Mouse (Mus musculus) mouse trophoblast stem cell (cell line): Measurements from ENCODE around the gene Odc1.

Experiments
- in situ Hi-C, 2 experiments: fragments of 300-500 bp; cut with MseI, MboI; formaldehyde crosslinking; loops; 2 replicates in 1 of 2; 3 replicates in 1 of 2; pipeline ENCODE4 v1.15.1; 2025

Gene Odc1

DNA sequence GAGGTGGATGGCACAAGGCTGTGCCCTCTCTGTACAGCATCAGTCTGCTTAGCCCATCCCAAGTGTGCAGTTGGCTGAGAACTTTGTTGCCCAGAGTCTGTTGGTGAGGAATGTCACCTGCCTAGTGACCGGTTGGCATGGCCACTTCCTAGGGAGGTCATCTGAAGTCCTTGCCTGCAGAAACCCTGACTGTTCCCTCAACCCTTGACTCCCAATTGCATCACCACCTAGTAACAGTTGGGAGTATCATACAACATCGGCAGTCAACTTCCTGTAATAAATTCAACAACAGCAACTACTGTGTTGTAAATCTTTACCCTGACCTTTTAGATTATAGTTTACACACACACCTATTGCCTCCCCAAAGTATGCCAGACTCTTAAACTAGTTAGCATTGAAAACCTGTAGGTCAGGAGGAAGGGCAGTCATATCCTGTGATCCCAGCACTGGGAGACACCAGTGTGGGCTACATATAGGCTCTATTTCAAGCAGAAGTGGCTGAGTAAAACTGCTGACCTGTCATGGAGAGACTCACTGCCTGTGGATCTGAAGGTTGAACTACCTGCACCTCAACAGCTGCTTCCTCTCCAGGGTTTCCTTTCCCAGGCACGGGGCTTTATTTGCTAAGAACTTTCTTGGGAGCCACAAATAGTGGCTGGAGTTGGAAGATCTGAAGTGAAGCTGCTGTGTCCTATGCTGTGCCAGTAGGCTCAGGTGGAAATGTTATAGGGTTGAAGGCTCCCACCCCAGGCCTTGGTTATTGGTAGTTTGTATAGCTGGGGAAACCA, 6.8 kb downstream of the Odc1 start:
- in situ Hi-C loops, result loop anchor here in 1 of 2 experiments (10.0 kb wide), 1 partner anchor 243 kb away; no protein-coding TSS in a partner anchor

DNA sequence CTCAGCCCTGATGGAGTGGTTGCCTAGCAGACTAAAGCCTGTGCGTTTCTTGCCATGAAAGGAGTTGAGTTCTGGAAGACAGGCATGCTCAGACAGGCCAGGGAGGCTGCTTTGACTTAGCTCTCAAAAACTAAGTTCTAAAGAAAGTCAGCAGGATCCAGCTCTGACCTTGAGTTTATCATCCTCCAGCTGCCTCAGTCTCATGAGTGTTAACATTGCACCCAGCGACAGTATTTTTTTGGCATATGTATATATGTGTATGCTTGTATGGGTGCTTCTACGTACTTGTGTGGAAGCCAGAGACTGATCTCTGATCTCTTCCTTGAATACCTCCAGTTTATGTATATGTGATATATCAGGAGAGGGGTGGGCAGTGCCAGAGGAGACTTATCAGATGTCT, 7.8 kb downstream of the Odc1 start:
- in situ Hi-C loops, result loop anchor here in 1 of 2 experiments (10.0 kb wide), 1 partner anchor 242 kb away; no protein-coding TSS in a partner anchor

DNA sequence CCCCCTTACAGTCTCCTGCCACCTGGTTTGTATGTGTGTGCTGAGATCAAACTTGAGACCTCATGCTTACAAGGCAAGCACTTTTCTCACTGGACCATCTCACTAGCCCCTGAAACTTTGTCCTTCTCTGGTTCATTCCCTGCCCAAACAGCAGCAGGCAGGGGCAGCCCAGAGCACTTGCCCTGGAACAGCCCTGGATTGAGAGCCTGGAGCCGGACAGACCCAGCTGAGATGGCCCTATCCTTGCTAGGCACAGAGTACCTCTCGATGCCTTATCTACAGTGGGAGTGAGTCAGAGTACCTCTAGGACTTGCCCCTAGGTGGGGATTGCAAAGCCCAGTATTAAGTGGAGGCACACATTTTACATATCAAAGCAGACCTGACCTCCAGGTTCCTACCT, 8.4 kb downstream of the Odc1 start:
- in situ Hi-C loops, result loop anchor here in 1 of 2 experiments (10.0 kb wide), 1 partner anchor 242 kb away; no protein-coding TSS in a partner anchor

DNA sequence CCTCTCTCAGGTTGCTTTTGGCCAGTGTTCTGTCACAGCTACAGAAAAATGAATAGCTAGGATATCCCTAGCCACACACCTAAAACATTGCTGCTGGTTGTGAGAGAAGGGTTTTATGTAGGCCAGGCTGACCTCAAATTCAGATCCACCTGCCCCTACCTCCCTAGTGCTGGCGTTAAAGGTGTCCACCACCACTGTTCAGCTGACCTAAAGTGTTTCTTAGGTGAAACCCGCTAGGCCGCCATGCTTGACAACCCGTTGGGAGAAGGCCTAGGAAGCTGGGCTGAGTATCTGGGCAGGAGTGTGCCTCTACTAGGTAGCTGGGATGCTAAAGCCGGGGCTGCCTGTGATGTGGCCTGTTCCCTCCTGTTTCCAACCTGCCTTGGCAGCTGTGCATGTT, 9.0 kb downstream of the Odc1 start:
- in situ Hi-C loops, result loop anchor here in 1 of 2 experiments (10.0 kb wide), 1 partner anchor 241 kb away; no protein-coding TSS in a partner anchor

DNA sequence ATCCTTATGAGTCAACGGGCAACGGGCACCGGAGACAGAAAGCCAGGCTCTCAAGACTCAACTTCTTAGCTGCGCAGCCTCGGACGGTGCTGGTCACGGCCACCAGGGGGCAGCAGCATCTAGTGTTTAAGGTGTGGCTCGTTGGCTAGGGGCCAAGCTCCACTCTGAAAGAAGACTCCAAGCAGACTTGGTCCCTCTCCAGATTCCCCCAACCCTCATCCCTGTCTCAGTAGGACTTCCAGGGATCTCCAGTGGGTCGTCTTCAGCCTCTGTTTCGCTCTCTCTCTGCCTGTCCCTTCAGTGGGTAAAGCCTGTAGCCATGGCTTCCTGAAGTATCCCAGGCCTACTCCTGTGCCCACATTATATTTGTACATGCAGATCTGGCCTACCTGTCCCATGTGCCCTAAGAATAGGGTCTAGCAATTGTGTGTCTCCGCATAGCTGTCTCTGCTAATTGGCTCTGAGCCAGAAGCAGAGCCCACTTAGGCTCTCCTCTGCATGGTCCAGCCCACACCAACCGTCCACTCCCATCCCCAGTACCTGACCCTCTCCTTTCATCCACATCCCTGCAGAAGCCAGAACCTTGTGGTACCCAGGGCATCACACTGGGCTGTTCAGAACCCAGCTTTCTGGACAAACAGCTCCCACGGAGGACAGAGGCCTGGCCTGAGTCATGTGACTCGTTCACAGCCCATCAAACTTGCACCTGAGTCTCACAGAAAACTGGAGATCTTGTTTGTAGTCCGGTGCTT, 9.8 kb downstream of the Odc1 start:
- in situ Hi-C loops, result loop anchor here in 1 of 2 experiments (10.0 kb wide), 1 partner anchor 240 kb away; no protein-coding TSS in a partner anchor

DNA sequence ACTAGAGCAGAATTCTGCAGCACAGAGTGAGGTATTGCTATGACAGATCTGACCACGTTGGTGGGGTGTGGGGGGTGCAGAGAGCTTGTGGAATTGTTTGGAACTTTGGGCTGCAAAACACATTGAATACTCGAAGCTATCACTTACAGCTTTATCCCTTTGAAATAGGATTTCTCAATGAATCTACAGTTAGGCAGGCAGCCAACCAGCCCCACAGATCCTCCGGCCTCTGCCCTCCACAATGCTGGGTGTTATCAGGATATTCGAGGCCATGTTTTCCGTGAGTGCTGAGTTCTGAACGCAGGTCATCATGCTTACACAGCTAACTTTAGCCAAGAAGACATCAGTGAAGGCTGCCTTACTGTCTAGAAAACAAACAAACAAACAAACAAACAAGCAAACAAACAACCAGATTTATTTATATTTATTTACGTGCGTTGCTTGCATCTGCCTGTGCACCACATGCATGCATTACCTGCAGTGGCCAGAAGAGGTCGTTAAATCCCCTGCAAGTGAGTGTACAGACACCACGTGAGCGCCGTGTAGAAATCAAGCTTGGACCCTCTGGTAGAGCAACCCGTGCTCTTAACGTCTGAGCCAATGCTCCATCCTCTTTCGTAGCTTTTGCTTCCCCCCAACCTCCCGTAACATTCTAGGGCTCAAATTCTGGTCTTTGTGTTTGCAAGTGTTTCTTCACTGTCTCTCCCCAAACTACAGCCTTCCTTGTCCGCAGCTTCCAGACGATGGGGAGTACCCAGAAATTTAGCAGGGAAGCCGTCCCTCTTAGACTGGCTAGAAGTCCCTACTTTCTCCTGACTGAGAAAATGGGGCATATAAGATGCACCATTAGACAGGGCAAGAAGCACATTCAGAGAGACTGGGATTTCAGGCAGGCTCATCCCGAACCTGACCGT, 12.1 kb downstream of the Odc1 start:
- in situ Hi-C loops, result loop anchor here (5.0 to 10.0 kb wide), 2 partner anchors 236 to 238 kb away; no protein-coding TSS in a partner anchor

DNA sequence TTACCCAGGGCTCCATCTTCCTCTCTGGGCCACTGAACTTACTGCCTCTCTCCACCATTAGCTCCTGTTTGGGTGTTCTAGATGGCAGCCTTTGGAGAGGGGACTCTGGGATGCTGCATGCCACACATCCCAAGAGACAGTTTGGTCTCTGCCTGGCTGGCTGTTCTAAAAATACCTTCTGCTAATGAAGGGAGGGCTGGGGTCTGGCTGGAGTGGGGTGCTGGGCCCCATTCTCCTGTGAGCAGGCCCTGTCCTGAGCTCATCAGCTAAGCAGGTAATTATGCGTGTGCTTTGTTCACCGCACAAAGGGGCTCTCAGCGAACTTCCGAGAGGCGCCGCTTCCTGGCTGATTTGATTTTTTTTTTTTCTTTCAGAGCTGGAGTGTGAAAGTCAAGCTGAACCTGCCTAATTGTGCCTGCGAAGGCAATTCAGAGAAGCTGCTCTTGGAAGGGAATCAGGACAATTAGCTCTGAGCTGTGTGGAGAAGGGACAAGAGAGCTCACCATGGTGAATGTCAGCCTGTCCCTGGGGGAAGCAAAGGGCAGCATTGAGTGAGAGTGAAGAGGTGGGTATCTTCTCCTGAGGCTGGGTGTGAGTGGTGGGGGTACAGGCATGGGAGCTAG, 12.9 kb downstream of the Odc1 start:
- in situ Hi-C loops, result loop anchor here (5.0 to 10.0 kb wide), 2 partner anchors 235 to 237 kb away; no protein-coding TSS in a partner anchor

DNA sequence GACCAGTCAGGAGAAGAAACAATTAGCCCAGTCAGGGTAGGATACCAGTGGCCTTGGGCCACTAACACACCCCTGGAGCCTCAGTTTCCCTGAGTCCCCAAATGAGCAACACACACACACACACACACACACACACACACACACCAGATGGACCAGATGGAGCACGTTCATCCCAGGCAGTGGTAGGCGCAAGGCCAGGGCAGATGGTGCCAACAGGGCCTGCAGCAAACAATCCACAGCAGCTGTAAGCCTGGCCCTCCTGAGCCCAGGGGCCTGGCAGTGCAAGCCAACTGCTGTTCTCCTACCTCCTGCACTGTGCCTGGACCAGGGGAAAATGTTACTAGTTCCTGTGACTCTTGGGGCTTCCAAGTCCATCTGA, 13.4 kb downstream of the Odc1 start:
- in situ Hi-C loops, result loop anchor here (5.0 to 10.0 kb wide), 2 partner anchors 234 to 237 kb away; no protein-coding TSS in a partner anchor

DNA sequence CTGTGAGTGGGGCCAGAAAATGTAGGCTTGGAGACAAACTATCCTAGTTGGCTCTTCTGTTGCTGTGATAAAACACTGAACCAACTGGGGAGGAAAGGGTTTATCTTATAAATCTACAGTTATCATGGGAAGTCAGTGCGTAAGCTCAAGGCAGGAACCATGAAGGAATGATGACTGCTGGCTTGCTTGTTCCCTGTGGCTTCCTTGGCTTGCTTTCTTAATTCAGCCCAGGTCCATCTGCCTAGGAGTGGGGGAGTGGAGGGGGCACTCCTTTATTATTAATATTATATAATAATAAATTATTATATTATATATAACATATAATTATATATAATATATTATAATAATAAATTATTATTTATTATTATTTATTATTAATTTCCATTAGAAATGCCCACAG, 17.8 kb downstream of the Odc1 start:
- in situ Hi-C loops, result no loop called here

DNA sequence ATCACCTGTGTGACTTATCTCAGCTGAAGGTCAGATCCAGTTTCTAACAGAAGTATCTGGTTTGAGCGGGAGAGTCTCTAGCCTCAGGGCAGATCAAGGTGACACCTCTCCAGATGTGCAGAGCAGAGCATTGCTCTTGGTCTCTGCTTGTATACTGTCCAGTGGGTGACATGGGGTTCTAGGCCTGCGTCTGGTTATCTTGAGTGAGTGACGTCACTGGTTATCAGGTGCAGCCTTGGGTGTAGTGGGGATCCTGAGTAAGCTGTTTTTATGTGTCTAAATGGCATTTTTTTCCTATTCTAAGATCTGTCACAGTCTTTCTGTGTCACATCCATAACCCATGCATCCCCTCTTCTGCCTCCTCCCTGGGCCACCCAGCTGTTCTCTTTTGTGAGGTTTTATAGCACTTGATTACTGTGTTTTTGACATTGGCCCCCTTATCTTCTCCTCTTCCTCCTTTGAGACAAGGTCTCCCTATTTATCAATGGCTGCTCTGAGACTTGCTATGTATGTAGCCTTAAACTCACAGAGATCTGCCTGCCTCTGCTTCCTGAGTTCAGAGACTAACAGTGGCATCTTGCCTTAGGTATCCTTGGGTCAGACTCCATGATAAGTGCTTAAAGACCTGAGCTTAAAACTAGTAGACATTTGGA, 20.9 kb downstream of the Odc1 start:
- in situ Hi-C loops, result no loop called here

DNA sequence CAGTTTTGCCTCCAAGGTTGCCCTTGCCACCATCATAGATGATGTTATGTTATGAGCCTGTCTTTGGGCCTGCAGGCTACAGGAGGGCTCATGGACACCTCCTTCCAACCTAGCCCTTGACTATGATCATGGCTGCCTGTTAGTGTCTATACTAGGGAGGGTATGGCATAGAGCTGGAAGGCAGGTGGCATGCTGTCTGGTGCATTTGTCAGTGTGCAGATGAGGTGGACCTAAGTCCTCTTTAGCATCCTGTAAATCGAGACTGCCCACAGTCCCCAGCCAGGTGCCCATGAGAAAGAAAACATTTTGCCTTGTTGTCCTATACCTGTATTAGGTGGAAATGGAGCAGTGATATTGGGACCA, 21.4 kb downstream of the Odc1 start:
- in situ Hi-C loops, result no loop called here

DNA sequence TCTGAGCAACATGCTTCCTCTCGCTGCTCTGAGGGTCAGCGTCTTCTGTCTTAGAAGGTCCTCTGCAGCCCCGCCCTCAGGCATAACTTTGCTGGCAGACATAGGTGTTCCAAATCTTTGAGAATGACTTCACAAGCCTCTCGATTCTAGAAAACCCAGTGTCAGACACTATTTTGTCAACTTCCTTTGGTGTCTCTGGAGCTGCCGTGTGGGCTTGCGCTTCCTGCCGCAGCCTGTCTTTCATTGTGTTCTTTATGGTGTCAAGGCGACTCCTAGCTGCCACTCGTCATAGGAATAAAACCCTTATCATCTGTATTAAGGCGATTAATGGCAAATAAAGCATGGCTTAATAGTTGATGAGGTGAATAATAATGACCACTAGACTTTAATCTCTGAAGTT, 24.0 kb downstream of the Odc1 start:
- in situ Hi-C loops, result no loop called here

DNA sequence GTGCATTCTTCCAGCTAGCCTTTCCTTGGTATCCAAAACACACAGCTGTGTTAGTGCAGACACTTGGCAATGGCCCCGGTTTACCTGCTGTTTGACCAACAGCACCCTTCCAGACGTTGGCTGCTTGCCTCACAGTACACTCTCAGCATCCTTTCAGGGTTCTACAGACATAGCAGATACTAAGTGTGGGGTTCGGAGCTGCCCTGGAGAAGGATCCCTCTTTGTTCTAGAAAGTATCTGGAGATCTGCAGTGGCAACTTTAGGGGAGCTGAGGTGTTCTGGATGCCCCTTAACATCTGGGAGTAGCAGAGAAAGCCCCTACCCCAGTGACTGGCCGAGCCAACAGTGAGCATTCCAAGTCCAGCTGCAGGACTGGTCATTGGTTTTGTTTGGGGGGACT, 30.0 kb downstream of the Odc1 start:
- in situ Hi-C loops, result no loop called here

DNA sequence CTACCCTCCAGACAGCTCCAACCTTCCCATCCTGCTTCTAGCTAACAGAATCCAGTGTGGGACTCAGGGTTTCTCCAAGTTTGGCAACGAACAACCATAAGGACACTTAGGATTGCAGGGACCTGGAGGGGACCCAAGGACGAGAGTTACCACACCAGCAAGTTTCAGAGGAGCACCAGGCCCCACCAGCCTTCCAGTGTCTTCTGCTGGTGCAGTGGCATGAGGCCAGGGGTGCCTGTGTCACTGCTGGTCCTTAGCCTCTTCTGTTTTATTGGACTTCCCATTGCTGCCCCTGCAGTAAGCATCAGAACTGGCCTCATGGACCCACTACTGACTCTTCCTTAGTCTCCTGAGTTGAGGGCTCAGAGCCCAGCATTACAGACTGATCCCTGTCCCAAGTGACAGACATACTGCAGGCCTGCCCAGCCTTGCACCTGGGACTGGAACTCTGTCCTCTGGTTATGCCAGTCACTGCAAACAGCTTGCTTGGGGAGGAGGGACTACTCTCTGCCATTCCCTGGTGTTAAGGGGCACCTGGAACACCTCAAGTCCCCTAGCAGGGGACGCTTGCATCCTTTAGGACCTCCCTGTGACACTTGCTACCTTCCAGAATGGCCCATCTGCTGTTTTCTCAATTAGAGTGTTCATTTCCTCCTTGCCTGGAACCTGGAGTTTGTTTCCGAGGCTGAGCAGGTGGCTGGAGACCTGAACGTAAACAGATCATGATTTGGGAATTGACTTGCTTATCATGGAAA, 30.7 kb downstream of the Odc1 start:
- in situ Hi-C loops, result no loop called here

DNA sequence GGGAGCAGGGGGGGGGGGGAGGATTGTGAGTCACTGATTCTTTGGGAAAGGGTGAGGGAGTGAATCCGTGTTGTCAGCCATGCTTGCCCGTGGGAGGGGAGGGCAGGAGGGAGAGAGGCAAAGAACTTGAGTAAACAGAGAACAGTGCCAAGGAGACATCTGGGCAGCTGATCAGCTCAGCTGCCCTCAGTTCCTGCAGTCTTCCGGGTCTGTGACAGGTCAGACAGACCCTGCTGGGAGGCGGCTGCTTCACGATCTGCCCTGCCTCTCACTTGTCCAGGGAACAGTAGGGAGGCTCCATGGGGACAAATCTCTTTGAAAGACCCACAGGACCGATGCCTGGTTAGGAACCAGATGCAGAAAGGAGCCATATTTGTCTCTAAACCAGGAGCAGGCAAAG, 31.4 kb downstream of the Odc1 start:
- in situ Hi-C loops, result no loop called here

DNA sequence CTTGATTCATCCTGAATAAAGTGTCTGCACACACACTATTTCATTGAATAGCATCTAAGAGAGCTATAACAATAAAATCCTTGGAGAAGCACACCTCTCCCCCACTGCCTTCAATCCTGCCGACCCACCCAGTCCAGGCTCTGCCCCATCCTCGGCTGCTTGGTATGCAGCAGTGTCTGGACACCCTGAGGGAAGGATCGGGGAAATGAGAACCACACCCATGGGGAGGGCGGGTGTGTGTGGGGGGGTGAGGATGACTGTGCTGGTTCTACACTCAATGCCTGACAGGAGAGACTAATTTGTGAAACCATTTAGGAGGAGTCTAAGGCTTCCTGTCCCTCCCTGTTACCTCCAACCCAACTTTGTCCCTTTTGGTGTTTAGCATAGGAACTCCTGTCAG, 34.0 kb downstream of the Odc1 start:
- in situ Hi-C loops, result no loop called here

DNA sequence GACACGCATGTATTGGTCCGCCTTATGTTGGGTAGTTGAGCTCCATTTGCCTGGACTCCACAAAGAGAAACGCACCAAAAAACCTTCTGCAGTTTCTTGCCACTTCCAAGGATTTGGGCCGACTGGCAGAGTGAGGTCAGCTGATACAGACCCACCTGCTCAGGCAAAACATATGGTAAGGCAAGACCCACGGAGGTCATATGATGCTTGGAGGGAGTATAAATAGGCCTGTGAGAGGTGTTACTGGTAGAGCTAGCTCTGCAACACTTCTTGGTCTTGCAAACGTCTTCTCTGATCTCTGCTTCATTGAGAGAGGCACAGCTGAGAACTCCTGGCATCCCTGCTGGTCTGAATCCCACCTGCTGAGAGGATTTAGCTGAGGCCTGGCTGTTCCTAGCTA, 36.4 kb downstream of the Odc1 start:
- in situ Hi-C loops, result no loop called here

DNA sequence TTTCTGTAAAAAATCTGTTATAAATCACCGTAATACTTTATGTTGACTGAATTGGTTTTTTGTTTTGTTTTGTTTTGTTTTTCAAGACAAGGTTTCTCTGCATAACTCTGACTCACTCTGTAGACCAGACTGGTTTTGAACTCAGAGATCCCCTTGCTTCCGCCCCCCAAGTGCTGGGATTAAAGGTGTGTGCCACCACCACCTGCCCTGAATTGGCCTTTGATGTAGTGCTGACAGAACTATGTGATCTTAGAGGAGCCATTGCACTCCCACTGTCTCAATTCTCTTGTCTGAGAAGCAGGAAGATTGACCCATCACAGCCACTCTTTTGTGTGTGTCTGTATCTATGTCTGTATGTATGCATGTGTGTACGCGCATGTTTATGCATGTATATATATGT, 37.8 kb downstream of the Odc1 start:
- in situ Hi-C loops, result no loop called here

DNA sequence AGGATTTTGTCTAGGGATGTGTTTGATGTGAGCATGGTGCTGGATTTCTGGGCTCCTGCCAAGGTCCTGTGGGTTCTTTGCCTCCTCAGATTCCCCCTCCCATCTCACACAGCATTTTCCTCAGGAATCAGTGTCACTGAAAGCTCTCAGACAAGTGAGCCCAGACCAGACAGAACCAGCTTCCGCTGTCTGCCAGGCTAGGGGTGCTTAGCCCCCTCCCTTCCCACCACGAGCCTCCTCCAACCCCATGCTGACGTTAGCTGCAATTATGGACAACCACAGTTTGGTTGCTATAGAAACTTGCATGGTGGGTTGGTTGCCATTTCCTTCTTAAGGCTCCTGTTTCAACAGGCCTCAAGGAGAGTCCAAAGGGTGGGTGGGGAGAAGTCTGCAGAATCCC, 39.3 kb downstream of the Odc1 start:
- in situ Hi-C loops, result no loop called here

DNA sequence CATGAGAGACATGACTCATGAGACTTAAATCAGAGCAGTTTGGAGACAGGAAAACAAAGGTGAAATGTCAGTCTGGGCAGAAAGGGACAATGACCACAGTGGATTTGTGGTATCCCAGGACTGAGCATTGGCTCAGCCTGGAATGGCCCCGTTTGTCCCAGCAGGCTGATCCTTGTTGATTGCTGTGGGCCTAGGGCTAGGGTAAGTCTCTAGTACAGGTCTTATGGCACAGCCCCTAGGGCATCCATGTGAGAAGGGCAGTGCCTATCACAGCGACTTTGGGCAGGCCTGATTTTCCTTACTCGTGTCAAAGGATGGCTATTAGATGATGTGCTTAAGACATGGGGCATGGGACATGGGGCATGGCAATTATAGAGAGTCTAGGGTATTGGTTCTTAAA, 41.4 kb downstream of the Odc1 start:
- in situ Hi-C loops, result no loop called here
